Mouse (Mus musculus): Measurements from ENCODE around the gene Tap1.
"Not testable (repeated sequence)": the region's sequence is repeated elsewhere in the genome, so short reads cannot be mapped to it uniquely, and the experiment has no call there.

Tap1 gene

DNA sequence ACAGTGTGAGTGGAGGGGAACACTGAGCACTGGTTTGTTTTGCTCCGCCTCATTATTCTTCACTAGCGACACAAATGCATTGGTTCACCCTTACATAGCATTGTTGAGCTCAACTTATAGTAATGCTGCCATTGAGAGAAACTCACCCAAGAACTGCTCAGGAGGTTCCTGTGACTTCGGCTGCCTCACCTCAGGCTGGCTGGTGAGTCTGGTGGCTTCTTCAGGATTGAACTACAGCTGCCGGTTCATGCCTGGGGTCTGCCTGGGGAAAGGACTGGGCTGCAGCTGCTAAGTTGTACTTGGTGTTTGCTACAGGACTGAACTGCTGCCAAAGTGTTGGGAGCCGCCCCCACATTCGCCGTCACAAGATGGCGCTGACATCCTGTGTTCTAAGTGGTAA is 38.1 kb downstream of the Tap1 start:
- in situ Hi-C loops (cut with MboI, MseI): no loop called here

DNA sequence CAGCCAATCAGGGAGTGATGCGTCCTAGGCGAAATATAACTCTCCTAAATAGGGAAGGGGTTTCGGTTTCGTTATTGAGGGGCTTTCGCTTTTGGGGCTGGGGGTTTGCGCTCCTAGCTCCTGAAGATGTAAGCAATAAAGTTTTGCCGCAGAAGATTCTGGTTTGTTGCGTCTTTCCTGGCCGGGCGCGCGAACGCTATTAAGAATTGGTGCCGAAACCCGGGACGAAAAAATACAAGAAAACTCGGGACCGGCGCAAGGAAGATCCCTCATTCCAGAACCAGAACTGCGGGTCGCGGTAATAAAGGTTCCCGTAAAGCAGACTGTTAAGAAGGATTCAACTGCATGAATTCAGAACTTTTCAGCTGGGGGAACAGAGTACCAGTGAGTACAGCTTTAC is 38.6 kb downstream of the Tap1 start:
- in situ Hi-C loops (cut with MboI, MseI): not testable (repeated sequence)

DNA sequence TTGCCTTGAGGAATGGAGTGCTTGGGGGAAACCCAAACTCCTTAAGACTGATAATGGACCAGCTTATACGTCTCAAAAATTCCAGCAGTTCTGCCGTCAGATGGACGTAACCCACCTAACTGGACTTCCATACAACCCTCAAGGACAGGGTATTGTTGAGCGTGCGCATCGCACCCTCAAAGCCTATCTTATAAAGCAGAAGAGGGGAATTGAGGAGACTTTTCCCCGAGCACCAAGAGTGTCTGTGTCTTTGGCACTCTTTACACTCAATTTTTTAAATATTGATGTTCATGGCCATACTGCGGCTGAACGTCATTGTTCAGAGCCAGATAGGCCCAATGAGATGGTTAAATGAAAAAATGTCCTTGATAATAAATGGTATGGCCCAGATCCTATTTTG is 43.6 kb downstream of the Tap1 start:
- in situ Hi-C loops (cut with MboI, MseI): not testable (repeated sequence)

DNA sequence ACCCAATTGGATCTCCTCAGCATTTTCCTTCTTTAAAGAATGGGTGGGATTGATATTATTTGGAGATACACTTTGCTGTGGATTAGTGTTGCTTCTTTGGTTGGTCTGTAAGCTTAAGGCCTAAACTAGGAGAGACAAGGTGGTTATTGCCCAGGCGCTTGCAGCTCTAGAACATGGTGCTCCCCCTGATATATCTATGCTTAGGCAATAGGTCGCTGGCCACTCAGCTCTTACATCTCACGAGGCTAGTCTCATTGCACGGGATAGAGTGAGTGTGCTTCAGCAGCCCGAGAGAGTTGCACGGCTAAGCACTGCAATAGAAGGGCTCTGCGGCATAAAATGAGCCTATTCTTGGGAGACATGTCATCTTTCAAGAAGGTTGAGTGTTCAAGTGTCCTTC is 44.7 kb downstream of the Tap1 start:
- in situ Hi-C loops (cut with MboI, MseI): not testable (repeated sequence)

DNA sequence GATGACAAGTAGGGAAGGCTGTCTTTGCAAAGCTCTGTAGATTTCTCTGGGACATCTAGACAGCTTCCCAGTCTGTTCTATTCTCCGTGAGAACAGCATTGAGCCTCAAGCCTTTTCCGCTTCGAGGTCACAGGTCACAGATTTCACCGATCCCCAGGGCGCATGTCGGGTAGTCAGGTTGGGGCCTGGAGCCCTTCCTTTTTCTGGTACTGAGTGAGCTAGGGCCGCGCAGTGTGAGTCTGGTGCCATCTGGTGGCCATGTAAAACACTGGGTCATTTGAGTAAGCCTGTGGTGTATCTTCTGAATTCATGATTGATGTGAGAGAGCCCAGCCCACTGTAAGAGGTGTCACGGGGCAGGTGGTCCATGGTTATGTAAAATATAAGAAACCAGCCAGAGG is 47.6 kb downstream of the Tap1 start:
- in situ Hi-C loops (cut with MboI, MseI): loop anchor here (5.0 kb wide), 1 partner anchor 63 kb away; no protein-coding TSS in a partner anchor

DNA sequence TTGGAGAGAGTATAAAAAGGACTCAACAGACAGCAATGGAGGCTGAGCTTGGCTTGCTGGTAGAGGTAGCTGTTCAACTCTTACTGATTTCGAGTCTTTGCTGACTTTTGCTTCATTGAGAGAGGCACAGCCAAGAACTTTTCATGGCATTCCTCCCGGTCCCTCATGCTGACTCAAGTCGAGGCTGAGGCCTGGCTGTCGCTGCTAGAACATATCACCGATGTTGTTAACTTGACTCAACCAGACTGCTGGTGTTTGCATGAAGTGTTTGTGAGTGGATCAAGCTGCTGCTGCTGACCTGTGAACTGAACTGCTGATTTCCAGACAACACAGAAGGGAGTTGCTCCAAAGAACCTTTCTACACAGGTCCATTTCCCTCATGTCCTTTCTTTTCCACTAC is 49.3 kb downstream of the Tap1 start:
- in situ Hi-C loops (cut with MboI, MseI): loop anchor here (5.0 kb wide), 1 partner anchor 64 kb away; no protein-coding TSS in a partner anchor

DNA sequence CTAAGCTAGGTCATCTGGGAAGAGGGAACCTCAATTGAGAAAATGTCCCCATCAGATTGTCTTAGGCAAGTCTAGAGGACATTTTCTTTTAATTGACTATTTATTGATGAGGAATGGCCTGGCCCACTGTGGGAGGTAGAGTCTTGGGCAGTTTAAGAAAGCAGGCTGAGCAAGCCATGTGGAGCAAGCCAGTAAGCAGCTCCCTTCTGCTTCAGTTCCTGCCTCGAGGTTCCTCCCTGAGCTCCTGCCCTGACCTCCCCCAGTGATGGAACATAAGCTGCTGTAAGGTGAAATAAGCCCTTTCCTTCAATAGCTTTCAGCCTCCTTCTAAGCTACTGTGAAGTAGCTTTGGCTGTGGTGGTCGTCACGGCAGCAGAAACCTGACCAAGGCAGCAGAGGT is 50.4 kb downstream of the Tap1 start:
- in situ Hi-C loops (cut with MboI, MseI): loop anchor here (5.0 kb wide), 1 partner anchor 65 kb away; no protein-coding TSS in a partner anchor

DNA sequence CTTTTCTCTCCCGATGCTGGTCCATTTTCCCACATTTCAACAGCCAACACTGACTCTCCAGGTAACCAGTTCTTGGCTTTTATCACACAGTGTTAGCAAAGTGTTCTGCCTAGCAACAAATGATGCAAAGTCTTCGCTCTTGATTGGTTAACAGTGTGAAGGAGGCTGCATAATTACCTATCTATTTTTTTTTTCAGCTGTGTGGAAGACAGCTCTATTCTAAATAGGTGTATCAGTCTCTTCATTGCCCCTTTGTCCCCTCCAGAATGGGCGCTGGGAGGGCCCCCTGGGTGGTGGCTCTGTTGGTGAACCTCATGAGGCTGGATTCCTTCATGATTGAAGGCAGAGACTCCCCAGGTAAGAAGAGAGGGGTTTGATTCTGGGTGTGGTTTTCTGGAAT is 51.4 kb downstream of the Tap1 start, which contains the start of gene H2-Ob:
Gene H2-Ob (plus strand): TSS at position 198 of the 400 bp plus-strand sequence.
- in situ Hi-C loops (cut with MboI, MseI): loop anchor here (5.0 kb wide), 1 partner anchor 66 kb away; no protein-coding TSS in a partner anchor

DNA sequence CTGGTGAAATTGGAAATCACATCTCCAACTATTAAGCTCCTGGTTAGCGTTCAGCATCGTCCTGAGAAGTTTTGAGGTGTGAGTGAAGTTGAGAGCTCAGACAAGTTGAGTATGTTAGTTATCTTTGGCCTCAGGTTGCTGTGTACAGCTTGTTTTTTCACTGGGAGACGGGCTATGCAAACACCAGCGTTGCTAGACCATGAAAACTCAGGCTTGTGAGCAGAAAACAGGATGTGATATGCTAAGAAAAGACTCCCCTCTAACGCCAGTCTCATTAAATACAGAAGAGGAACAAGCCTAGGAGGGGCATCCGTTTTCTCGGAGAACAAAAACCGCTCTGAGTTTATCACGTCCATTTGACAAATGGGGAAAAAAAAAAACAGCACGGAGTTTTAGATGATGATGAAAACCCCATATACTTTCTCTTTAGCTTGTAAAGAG is 52.3 kb downstream of the Tap1 start:
- in situ Hi-C loops (cut with MboI, MseI): loop anchor here (5.0 to 10.0 kb wide), 2 partner anchors 67 to 115 kb away; partner anchors contain the start of gene Btnl2

DNA sequence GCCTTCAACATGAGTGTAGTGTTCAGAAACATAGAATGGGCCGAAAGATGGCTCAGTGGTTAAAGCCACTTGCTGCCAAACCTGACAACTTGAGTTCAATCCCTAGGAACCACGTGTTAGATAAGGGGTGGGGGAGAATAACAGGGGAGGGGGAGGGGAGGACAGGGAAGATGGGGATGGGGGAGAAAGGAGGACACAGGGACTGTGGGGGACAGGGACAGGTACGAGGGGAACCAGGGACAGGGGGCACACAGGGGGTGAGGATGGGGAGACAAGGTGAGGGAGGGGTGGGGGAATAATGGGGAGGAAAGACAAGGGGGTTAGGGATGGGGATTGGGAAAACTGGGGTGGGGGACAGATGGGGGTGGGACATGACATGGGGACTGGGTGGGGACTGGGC is 53.0 kb downstream of the Tap1 start:
- in situ Hi-C loops (cut with MboI, MseI): loop anchor here (10.0 kb wide), 1 partner anchor 114 kb away; the partner anchor contains the start of gene Btnl2

DNA sequence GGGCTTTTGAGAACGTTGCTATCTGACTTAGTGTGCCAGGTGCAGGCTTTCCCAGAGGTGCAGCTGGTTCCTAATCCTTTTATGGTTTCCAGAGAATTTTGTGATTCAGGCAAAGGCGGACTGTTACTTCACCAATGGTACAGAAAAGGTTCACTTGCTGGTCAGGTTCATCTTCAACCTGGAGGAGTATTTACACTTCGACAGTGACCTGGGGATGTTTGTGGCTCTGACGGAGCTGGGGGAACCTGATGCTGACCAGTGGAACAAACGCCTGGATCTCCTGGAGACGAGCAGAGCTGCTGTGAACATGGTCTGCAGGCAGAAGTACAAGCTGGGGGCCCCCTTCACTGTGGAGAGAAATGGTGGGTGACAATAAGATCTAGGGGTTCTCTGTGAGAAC is 53.6 kb downstream of the Tap1 start:
- in situ Hi-C loops (cut with MboI, MseI): loop anchor here (10.0 kb wide), 1 partner anchor 114 kb away; the partner anchor contains the start of gene Btnl2

DNA sequence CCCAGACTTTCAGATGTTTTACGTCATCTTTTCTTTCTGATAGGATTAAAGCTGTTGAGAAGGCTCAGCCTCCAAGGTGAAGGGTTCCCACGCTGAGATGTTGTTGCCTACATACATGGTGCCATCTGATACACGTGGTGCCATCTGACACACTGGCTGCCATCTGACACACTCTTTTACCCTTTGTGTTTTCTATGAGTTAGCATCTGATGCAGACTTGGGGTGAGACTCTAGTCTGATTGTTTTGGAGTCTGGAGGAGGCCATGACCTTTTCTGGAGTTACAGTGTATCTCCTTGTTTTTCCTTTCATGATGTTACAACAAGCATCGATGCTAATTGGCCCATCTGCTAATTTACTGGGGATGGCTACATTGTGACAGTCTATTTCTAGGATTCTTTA is 57.3 kb downstream of the Tap1 start:
- in situ Hi-C loops (cut with MboI, MseI): loop anchor here (5.0 to 10.0 kb wide), 2 partner anchors 32 to 110 kb away; partner anchors contain the start of gene Btnl2
